Mouse (Mus musculus) lung, adult 2 months (tissue): ENCODE data around the gene Ttll1.

Source experiments
- CTCF ChIP-seq: fragments of 200-500 bp; IDR thresholded peaks from 2 replicates; pipeline ENCODE4 v1.5.1; 2011; ENCODE audit warnings: mild to moderate bottlenecking, low read length, control low read depth; ENCODE audit not compliant: insufficient read depth
- POLR2A ChIP-seq: fragments of 200-500 bp; IDR thresholded peaks from 2 replicates; pipeline ENCODE4 v1.6.1; 2011; ENCODE audit warnings: low read depth, mild to moderate bottlenecking, control low read depth, low read length, borderline replicate concordance; ENCODE audit errors: extremely low read depth

DNA sequence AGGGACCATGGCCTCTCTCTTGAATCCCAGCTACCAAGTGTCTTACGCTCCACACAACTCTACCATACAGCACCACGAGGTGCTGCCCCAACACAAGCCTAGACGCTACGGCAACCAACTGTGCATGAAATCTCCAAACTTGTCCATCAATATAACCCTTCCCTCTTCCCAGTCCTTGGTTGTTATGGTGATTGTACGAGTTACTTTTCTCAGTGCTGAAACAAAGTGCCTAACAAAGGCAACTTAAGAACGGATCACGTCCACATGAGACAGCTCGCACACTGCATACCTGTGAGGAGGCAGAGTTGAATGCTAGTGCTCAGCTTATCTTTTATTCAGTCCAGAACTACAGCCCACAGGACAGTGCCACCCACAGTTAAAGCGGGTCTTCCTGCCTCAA, 74.2 kb downstream of the Ttll1 start:
- TF ChIP-seq CTCF (no peak), POLR2A (no peak)
